Mouse (Mus musculus): Measurements from ENCODE around the gene Hist3h2ba.
"Not testable (repeated sequence)": the region's sequence is repeated elsewhere in the genome, so short reads cannot be mapped to it uniquely, and the experiment has no call there.

The Hist3h2ba gene

GRCm38 (mm10) chr11:58939088-58939439, 9.7 kb upstream of the Hist3h2ba start:
- no peak for DNase-seq

GRCm38 (mm10) chr11:58944136-58944535, 4.6 kb upstream of the Hist3h2ba start:
- no peak for DNase-seq

- DNase-seq: no peak
Measured at GRCm38 (mm10) chr11:58947306-58947705, 1.4 kb upstream of the Hist3h2ba start.

- no peak for DNase-seq
Measured at GRCm38 (mm10) chr11:58947798-58948528, 757 bp upstream of the Hist3h2ba start.

GRCm38 (mm10) chr11:58949480-58950431, 1.0 kb downstream of the Hist3h2ba start:
- no peak for DNase-seq

- no peak for DNase-seq
Measured at GRCm38 (mm10) chr11:58951210-58951609, 2.5 kb downstream of the Hist3h2ba start.

- DNase-seq: no peak
Measured at GRCm38 (mm10) chr11:58953351-58954169, 4.8 kb downstream of the Hist3h2ba start.

GRCm38 (mm10) chr11:58954170-58954419, 5.4 kb downstream of the Hist3h2ba start:
- DNase-seq: not testable (repeated sequence)

- DNase-seq: peak; percentile 94
Measured at GRCm38 (mm10) chr11:58954420-58955142, 5.9 kb downstream of the Hist3h2ba start, which contains the start of the genes Hist3h2a and Trim17. Gene Hist3h2a (plus strand): TSS chr11:58954685. Gene Trim17 (plus strand): TSS chr11:58954685.

- DNase-seq: no peak
Measured at GRCm38 (mm10) chr11:58955143-58955867, 6.6 kb downstream of the Hist3h2ba start.

GRCm38 (mm10) chr11:58955868-58956257, 7.1 kb downstream of the Hist3h2ba start:
- no peak for DNase-seq

GRCm38 (mm10) chr11:58957226-58957914, 8.7 kb downstream of the Hist3h2ba start:
- no peak for DNase-seq

GRCm38 (mm10) chr11:58958536-58958935, 9.8 kb downstream of the Hist3h2ba start:
- DNase-seq: no peak

- DNase-seq: no peak
Measured at GRCm38 (mm10) chr11:58959186-58959825, 10.6 kb downstream of the Hist3h2ba start.

GRCm38 (mm10) chr11:58959921-58960465, 11.3 kb downstream of the Hist3h2ba start:
- peak; percentile 88 for DNase-seq

GRCm38 (mm10) chr11:58961364-58962177, 12.9 kb downstream of the Hist3h2ba start:
- no peak for DNase-seq

- DNase-seq: peak; percentile 64
Measured at GRCm38 (mm10) chr11:58963543-58963942, 14.8 kb downstream of the Hist3h2ba start.

- no peak for DNase-seq
Measured at GRCm38 (mm10) chr11:58964216-58964615, 15.5 kb downstream of the Hist3h2ba start.

- DNase-seq: no peak
Measured at GRCm38 (mm10) chr11:58965001-58965760, 16.5 kb downstream of the Hist3h2ba start.

All from kidney, adult 11 months (tissue).